Mouse (Mus musculus) cerebellum, postnatal 14 days (tissue): ENCODE measurements around the gene Slc9a3r2.

Experiments used
- DNase-seq, 2 experiments: peaks; one replicate each; pipeline ENCODE4 v3.0.0; 2021; ENCODE audit warnings: mixed read lengths in 2 of 2

The Slc9a3r2 gene

DNA sequence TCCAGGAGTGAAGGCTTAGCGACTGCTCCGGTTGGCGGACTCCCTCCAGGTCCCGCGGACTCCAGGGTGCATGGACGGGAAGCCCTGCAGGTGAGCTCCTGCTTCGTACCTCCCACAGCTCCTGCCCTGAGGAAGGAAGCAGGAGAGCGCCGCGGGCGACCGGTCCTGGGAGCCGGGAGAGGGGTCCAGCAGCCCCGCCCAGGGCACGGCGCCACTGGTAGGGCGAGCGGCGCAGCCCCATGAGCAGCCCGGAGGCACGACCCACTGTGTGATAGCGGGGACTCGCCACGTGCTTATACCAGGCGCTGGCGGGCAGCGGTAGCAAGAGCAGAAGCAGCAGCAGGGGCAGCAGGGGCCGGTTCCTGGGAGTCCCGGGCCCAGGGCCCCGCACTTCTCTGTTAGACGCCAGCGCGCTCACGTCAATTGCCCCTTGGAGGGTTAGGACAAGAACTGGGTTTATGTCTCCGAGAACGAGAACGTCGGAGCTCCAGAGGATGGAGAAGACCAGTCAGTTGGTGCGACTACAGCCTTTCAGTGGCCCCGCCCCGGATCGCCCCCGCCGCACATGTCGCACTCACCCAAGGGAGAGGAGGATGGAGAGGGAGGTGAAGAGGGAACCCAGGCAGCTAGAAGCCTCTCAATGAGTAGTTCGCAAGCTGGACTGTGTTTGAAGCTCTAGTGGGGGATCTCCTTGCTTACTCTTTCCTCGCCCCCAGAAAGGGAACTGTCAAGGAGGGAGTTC is 8.1 kb upstream of the Slc9a3r2 start, which contains the start of gene Npw:
Gene Npw (minus strand): TSS at position 441 of the 742 bp plus-strand sequence.
- DNase-seq, result no peak

DNA sequence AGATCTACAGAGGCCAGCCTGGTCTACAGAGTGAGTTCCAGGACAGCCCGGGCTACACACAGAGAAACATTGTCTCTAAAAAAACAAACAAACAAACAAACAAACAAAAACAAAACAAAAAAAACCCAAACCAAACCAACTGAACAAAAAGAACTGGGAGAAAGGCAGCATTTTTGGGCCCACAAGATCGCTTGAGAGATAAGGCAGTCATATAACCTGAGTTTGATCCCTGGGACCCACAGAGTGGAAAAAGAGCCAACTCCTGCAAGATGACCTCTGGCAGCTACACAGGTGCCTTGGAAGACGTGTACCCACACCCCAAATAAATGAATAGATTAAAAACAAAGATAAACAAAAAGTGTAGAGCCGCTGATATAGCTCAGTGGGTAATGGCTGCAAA is 4.8 kb upstream of the Slc9a3r2 start:
- DNase-seq, result no peak

DNA sequence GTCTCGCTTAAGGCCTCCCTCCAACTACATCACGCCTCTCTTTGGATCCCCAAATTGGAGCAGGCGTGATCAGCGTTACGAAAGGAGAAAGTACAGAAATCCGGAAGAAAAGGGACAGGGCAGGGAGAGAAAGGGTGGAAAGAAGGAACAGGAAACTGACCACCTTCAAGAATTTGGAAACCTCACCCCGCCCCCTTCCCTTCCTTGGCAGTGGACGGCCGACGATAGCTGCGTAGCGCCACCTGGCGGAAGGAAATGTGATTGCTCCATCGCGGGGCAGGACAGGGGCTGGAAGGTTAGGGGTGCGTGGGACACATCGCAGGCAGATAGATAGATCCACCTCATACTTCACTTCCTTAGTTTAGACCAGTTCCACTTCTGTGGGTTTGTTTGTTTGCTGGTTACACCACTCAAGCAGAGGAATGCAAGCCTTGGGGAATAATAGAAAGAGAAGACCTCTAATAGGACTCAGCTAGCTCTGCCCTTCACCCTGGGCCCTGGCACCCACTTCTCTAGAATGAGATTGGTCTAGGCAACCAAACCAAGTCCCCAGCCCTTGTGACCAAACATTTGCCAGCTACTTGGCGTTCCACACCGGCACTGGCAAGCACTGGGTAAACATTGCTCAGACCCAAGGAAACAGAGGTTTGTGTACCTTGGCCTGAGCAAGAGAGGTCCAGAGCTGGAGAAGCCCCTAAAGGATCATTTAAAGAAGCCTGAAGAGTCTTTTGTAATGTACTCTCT is 4.0 kb upstream of the Slc9a3r2 start:
- DNase-seq, result peak; percentile 87 to 91

DNA sequence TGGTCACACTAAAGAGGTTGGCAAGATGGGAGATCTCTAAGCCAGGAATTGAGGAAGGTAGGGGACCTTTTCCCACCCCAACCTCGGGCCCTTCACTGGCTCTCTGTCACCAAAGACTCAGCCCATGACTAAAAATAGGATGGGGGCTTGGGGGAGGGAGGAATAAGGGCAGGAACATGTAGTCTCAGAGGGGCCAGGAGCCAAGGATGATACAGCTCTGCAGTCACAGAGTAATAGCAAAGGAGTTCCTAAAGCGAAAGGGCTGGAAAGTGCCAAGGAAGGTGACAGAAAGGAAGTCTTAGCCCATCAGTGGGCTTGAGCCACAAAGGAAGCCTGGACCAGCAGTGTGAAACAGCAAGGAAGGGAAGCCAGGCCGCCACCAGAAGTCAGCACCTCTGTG is 1.7 kb upstream of the Slc9a3r2 start:
- DNase-seq, result no peak

DNA sequence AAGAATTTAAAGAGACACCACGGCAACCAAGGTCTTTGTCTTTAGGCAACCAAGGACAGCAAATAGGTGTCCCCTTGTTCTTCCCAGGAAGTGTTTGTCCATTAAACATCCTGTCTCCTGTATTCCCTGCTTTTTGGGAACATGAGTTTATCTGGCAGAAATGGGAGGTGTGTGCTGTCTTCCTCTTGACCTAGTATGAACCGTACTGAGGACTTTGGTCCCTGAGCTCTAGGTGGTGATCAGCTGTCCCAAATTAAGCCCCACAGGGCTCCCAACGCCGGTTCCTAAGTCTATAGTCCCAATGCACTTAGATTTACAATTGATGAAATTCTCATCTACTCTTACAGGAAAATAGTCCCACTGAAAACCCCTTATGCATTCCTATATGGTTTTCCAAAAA is 639 bp upstream of the Slc9a3r2 start:
- DNase-seq, result no peak

DNA sequence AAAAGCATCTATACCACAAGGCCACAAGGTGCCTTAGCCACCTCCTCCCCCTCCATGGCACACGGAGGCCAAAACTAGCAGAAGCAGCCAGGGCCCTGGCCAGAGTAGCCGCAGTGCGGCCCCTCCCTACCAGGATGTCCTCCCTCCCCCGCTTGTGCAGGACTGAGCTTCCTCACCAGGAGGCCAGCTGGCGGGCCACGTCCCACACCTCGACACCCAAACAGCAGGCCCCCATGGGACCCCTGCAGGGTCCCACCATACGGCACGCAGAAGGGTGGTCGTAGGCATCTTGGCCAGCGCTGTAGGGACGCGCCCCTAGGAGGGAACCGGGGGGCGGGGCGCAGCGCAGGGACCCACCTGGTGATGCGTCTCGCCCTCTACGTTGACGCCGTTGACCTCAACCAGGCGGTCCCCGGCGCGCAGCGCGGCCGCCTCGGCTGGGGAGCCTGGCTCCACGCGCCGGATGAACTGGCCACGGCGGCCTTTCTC is 502 bp downstream of the Slc9a3r2 start:
- peak; percentile 62 to 70 for DNase-seq

DNA sequence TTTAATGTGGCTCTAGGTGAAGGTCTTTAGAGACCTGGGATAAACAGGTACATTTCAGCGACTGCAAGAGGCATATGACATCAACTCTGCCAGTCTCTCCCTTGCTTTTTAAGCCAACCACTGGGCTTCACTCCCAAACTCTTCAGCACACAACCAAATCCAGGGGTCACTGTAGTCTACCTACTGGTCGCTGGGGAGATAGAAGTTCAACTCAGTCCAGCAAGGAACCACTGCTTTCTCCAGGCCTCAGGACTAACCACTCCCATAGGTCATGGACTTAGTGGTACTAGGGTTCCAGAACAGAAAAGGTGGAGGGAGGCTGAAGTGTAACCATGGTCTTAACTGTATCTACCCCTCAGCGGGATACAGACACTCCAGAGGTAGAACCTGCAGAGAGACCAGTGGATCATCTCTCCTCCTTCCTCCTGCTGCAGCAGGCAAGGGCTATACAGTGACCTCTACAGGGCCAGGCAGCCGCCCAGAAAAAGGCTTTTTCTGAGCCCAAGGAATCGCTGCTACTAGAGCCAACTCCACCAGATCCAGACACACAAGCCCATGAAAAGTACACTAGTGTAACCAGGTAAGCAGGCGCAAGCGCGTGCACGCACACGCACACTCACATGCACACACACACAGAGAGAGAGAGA is 1.3 kb downstream of the Slc9a3r2 start:
- peak in 1 of 2 experiments; percentile 50 for DNase-seq

DNA sequence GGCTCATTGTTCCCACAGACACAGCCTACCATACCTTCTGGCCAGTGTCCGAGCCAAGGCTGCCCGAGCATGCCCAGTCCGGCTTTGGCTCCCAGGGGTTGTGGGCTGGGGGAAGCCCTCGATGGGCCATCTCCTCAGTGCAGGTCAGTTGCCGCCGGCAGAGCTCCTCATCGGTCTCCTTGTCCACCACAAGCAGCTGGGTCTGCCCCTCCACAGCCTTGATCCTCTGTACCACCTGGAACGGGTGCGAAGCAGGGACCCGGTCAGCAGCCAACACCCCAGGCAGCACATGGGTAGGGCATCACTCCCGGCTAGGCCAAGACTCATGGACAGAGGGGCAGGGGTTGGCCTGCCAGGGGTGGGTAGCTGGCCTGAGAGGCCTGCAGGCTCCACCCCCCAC is 2.6 kb downstream of the Slc9a3r2 start:
- DNase-seq, result no peak

DNA sequence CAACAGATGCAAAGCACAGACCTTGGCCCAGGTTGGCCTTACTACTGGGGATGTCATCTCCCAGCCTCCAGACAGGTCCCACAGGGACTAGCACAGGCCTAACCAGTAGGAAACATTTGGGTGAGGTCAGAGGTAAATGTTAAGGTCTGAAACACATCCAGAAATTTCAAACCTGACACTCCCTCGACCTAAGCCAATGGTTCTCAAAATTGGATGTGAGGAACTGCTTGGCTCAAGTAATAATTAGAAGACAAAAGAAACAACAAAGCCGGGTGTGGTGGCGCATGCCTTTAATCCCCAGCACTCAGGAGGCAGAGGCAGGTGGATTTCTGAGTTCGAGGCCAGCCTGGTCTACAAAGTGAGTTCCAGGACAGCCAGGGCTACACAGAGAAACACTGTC is 3.7 kb downstream of the Slc9a3r2 start:
- DNase-seq, result no peak

DNA sequence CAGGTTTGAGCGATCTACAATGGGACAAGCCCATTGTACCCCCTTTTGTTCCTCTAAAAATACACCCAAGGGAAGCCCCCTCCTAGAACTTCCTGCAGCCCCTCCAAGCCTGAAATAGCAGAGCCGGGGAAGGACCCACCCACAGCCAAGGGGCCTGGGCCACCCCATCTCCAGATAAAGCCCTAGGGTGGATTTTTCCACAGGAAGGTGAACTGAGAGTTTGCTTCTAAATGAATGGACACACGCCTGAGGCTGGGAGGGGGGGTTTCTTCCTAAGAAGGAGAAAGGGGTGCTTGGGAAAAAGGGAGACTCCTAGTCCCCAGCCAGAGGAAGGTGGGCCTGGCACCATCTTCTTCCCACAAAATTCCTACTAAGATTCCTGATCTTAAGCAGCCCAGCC is 4.2 kb downstream of the Slc9a3r2 start:
- DNase-seq, result no peak

DNA sequence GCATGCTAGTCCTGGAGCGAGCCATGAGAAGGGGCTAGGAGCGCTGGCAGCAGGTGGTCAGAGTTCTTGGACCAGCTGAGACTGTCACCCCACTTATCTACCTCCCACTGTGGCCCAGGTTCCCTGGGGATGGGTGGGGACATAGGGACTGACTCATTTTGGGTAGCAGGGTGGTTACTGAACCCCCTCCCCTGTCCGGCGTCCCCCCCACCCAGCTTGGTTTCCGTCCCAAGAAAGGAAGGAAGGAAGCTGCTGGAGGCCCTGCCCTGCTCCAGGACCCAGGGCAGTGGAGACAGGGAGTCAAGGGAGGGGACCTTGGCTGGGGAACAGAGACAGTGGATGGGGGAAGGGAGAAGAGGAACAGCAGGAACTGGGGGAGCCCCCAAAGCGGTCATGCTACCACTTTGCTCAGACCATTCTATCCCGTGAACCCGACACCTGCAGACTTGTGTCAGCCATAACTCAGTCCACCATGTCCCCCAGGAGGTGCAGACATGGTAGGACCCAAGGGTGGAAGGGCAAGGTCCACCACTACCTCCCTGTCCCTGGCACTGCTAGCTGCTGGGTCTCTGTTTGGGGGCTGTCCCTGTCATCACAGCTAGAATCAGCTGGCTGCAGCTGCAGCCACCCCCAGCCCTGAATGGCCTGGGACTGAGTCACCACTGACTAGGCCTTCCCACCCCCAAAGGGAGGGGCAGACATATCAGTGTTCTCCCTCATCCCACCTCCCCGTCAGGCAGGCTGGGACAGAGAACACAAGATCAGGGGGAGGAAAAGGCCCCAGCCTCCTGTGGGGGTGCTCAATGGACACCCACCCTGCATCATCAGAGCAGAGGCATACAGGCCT is 5.0 kb downstream of the Slc9a3r2 start:
- DNase-seq, result no peak

DNA sequence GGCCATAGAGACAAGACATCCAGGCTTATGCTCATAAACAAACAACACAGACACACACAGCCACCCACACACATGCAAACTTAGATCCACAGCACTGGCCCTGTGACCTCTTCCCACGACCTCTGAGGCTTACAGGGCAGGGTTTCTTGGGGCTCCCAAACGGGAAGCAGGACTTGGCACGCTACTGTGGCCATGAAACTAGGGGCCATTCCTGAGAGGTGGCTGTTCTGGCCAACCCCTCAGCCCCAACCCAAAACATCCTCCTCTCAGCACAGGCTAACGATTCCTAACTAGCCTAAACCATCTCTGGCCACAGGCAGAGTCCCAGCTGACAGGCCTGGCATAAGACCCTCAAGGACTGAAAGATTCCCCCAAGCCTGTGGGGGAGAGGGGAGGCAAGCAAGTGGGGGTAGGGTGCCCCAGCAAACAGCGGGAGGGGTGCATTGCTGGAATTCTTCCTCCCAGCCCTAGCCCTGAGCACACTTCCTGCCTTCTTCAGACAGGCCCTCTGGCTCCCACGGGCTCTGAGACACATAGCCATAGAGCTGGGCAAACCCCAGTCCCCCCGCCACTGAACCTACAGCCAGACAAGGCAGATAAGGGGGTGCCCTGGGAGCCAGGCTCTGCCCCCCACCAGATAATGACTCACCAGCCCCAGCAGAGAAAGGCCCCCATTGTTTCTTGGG is 6.0 kb downstream of the Slc9a3r2 start:
- DNase-seq, result no peak

DNA sequence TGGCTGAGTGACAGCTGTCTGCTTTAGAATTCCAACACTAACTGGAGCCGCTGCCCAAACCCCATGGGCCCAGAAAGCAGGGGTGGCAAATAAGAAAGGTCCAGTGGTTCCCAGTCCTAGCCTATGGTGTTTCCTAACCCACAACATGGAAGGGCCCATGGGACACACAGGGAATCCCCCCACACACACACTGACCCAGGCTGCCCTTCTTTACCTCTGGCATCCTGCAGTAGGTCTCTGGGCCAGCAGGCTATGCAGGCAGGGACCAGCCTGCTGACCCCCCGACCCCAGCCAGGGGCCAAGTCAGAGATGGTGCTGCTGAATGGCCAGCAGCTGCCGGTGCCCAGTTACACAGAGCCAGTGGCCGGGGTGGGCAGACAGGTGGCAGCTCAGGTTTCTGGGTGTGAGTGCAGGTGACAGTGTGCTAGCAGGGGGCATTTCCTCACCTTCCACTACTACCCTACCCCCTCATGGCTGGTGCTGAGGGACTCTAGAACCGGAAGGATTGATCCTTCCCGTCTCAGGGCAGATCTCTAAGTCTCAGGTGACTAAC is 7.3 kb downstream of the Slc9a3r2 start:
- no peak for DNase-seq

DNA sequence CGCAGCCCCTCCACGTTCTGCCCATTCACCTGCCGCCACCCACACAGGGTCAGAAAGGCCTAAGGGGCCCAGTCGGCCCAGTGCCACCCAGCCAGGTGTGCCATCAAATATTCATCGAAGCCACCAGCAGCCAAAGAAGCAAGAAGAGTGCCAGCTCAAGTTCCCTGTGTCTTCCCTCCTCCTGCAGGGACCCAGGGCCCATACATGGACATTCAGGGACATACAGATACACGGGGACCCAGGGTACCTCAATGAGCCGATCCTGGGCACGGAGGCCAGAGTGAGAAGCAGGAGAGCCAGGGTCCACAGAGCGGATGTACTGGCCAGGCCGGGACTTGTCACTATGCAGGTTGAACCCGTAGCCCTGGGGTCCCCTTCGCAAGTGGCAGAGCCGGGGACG is 8.2 kb downstream of the Slc9a3r2 start:
- DNase-seq, result no peak

DNA sequence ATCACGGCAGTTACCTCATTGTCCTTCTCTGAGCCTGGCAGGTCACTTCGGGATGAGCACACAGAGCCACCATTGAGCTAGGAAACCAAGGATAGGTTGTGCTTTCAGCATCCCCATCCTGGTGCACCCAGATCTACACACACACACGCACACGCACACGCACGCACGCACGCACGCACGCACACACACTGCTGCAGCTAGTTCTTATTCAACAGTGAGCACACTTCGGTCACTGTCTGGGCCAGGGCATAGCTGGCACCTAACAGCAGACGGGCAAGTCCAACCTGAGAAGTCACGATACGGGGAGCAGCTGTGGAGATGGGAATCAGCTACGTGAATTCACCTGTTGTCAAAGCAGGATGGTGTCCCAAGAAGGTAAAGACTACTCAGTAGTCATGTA is 9.5 kb downstream of the Slc9a3r2 start:
- no peak for DNase-seq

DNA sequence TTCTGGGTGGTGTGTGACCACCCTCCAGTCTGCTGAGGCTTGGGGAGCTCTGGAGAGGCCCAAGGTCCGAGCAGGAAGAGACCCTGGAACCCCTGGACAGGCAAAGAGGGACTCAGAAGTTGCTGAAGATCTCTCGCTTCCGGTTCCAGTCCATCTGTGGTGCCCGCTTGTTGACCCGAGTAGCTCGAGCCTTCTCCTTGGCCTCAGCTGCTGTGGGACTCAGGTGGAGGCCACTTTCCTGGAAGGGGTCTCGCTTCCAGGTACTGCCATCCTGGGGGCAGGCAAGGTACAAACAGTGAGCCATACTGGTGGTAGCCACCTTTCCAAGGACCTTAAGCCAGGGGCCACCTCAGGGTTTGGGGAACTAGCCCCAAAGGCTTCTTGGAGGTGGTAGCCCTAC is 10.0 kb downstream of the Slc9a3r2 start:
- no peak for DNase-seq

DNA sequence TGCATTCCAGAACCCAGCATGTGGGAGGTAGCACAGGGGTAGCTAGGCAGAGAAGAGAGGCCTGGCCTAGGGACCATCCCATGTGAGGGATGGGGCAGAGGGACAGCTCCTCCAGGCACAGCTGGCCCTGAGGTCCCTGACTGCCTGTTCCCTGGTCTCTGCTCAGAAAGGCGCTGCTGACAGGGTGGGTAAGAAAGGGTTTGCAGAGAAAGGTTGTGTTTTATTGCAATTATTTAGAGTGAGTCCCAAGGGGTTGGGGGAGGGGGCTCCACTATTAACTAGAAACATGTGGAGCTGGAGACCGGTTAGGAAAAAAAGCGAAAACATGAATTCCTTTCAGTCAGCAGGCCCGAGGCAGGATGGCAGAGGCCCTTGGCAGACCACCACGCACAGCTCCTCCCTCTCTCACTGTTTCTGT is 10.5 kb downstream of the Slc9a3r2 start:
- no peak for DNase-seq

DNA sequence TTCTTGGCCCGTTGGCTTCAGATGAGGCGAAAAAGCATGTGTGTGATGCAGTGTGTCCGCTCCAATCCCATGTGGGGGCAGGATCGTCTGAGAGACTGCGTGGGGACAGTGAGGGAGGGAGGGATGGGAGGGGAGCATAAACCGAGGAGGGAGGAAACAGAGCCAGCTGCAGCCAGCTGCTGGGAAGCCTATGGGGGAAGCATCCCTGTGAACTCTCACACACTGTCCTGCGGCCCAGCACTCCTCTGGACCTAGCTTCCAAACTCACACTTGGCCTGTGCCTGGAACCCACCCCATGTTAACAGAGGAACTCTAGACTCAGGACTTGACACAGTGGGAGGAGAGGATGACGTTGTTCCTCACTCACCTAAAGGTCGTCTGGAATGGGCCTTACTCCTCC is 11.3 kb downstream of the Slc9a3r2 start:
- DNase-seq, result no peak

DNA sequence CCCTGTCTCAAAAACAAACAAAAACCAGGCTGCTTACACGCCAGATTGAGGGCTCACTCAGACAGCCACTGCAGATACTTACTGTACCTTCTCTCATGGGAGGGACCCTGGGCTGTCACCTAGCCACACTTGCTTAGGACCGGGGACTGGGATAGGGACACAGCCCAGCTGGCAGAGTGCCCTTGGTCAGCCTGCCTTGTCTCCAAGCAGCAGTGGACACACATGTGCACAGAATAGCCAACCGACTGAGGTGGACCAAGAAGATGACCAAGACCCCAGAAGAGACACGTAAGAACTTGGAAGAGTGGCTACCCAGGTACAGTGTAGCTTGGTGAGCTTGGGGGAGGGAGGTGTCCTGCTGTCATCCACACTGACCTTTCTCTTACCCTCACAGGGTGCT is 11.9 kb downstream of the Slc9a3r2 start:
- no peak for DNase-seq

DNA sequence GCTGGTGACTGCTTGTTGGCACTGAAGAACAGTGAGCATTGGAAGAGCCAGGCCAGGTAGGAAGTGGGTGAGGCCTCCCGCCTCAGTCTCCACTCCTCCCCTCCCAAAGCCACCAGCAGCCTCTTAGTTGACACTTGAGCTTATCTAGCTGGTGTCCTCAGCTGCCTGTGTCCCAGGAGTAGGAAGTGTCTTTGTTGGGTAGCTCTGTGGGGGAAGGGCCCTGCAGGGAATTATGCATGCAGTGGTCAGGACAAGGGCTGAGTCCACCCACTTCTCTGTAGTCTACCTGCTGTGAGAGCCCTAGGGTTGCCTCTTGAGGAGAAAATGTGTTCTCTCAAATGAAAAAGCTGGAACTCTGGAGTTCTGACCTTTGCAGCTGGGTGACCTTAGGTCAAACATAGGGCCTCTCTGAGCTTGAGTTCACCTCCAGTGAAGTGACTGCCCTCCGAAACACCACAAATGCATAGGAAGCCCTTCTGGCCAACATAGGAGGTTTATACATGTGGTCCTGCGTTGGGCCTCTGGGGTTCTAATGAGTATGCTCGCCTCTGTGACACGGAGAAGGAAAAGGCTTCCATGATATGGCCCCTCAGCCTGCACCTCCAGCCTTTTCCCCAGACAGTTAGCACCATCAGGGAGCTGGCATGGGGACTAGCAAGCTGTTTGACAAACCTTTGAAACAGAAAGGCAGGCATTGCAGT is 13.2 kb downstream of the Slc9a3r2 start:
- DNase-seq, result no peak

DNA sequence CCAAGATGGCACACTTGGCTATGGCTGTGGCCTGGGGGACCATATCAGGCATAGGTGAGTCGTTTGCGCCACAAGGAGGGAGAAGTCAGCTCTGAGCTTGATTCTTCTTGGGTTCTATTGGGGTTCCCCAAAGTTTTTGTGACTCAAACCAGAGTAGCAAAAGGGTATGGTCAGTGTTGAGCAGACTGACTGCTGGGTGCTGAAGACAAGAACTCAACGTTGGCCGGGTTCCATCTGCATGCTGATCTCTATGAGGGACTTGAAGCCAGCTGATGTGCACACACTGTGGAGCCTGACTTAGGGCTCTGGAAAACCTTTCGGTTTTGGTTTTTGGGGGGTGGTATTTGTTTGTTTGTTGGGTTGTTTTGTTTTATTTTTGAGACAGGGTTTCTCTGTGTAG is 14.4 kb downstream of the Slc9a3r2 start:
- no peak for DNase-seq
